Mouse (Mus musculus): ENCODE results near the gene Gm2888. TPM values are rescaled to one million over a fixed set of nuclear protein-coding genes. Genes with fewer than 3 reads are reported as not detected.

Gm2888 gene
- not detected for polyA plus RNA-seq (2017; shearing (Covaris generic))

DNA sequence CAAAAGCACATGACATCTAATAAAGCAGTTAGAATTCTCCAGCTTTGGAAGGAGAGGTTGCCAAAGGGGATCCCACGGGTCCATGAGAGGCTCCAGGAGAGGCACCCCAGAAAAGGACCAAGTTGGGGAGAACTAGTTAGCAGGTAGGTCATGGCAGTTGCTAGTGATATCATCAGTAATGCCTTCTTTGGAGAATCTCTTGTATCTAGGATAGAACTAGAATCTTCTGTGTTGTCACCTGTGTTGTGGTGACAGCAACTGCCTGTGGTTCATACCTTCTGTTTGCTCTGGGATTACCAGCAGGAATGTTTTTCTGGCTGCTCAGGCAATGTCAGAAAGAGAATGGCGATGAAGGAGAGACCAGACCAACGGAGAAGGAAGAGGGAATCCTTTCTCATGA, at the start of gene Gm2888:
Gene Gm2888, plus strand, starts transcription at position 301 of the 400 bp plus-strand sequence.

DNA sequence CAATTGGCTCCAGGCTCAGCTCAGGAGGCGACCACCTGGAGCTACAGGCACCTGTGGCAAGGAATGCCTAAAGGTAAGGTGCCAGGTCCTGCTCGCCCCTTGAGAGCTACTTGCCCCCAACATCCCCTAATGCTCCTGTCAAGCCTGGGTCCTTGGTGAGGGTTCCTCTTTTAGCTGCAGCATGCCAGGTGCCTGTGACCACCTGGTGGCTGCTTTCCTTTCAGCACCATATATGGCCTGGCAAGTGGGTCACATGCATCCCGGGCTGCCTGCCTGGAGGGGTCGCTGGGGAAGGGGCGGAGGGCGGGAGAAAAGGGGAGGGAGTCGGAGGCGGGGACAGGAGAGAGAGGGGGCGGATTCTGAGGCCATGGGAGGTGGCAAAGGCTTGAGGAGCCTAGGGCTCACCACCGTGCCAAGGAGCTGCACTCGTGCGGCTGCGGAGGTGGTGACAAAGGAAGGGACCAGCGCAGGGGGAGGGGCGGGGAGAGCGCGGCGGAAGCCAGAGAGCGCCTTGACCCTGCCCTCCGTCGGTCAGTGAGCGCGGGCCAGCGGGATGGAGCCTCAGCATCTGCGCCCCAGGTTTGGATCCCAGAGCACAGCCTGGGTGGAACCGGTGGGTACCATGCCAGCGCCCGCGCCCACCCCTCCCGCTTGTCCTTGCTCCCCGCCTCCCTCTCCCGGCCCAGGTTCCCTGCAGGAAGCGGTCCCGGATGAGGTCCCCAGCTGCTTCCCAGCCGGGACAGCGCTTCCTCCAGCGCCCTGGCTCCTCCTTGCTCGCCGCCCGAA, 19.1 kb downstream of the Gm2888 start, which contains the start of gene Gm2897:
Gene Gm2897, plus strand, starts transcription at position 559 of the 786 bp plus-strand sequence.

Other genes starting within 250 kb of the Gm2888 start
- 2.3 TPM for gene Gm2897, start 19.3 kb downstream of the Gm2888 start, polyA plus RNA-seq (2017; shearing (Covaris generic))
- gene Gm10340, start 104.0 kb downstream of the Gm2888 start, polyA plus RNA-seq (2017; shearing (Covaris generic)): not detected
- gene Gm5795, start 158.3 kb downstream of the Gm2888 start, polyA plus RNA-seq (2017; shearing (Covaris generic)): not detected
- gene D830030K20Rik, start 178.5 kb downstream of the Gm2888 start, polyA plus RNA-seq (2017; shearing (Covaris generic)): 26.0 TPM